Mouse (Mus musculus): ENCODE measurements around the gene Hspa2.

Gene Hspa2

DNA sequence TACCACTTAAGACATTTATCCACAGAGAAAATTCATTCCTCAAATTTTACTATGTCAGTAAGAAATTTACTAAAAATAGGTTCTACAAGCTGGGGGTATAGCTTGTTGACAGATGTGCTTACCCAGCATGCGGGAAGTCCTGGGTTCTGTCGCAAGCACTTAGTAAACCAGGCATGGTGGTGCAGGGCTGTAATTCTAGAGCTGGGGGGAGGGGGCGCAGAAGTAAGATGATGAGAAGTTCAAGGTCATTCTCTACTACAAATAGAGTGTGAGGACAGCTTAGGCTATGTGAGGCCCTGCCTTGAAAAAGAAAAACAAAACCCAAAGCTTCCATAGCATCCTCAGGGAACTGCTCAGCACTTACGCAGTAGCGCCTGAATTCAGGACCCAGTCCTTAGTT lies 25.4 kb upstream of the Hspa2 start:
- no peak for DNase-seq

DNA sequence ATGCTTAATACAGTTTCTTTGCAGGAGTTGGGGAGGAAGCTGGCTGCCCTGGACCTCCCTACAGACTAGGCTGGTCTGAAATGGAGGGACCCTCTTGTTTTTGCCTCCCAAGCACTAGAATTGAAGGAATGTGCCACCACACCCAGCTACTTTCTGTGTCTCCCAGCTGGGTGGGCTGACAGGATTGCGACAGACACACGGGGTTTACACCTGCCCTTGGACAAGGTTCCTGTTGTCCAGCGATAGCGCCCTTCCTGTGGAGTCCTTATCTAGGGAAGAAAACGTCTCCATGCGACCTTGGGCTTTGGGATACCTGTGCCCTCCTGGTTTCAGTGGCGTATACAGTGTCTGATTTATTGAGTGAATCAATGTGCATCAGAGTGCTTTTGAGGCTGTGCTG lies 23.8 kb upstream of the Hspa2 start:
- DNase-seq, result no peak

GRCm38 (mm10) chr12:76385342-76385741 lies 18.6 kb upstream of the Hspa2 start:
- DNase-seq, result no peak

GRCm38 (mm10) chr12:76388794-76389193 lies 15.2 kb upstream of the Hspa2 start:
- no peak for DNase-seq

GRCm38 (mm10) chr12:76391595-76392271 lies 12.2 kb upstream of the Hspa2 start:
- DNase-seq, result no peak

DNA sequence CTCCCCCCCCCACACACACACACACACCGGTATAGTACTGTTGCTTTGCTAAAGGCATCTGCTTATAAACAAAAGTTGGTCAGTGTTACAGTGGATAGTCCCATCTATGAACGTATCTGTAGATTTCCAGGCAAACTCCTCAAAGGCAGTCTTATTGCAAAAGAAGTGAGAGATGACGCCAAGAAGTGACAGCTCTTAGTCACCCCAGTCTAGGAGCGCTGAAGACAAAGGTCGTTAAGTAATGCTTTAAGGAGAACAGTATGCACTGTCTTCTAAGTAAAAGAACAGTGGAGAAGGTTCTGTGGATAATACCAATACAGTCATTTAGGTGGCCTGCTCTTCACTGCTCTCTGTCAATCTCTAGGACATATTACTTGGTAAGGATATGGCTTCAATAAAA lies 11.0 kb upstream of the Hspa2 start:
- no peak for DNase-seq

DNA sequence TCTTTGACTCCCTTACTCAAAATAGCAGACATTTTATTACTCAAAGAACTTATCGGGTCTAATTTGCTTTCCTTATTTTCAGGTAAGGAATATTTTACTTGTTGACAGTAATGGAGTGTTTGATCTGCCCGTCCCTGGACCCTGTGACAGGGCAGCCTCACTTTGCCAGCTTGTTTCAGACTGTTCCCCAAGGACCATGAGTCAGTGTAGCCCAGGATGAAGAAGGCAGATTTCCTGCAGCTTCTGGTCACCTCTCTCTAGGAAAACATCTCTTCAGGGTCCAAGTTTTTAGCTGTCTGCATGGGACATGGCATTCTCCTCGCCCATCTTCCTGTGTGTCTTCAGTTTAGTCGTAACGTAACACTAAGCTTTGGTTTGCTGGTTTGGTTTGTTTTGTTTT lies 6.7 kb upstream of the Hspa2 start:
- no peak for DNase-seq

- DNase-seq, result peak; percentile 35 to 45
Measured at GRCm38 (mm10) chr12:76401674-76402073, 2.3 kb upstream of the Hspa2 start.

DNA sequence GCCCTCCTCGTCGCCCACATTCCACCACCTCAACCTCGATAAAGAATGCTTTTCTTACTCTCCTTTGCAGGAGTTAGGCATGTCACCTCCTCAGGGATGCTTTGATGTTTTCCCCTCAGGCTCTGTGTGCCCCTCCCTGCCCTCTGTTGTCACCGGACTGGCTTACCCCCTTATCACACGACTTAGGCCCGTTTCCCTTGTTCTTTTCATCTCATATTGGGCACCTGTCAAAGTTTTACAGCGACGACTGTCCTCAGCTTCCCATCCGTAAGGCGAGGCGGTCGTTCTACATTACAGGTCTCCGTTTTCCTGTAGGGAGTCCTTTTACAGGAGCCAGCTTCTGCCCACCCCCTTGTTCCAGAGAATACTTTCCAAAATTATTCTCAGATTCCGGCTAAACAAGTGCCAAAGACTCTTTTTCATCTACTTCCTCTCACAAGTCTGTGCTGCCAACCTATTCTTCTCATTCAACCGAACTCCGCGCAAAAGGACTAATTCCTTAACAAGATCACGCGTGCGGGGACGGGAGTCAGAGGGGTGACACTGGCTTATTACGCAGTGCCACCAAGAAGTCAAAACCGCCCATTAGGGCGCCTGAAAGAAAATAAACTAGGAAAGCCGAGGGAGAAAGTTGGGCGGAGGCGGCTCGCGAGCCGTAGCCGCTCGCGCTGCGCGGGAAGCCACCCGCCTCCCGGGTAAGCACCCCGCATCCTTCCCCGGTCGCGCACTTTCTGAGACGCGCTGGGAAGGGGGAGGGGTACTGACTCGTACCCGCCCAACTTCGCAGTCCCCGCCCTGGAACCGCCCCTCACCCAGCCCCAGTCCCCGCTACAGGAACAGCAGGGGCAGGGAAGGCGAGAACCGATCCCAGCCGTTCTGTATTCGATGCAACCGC lies 738 bp upstream of the Hspa2 start:
- DNase-seq, result peak; percentile 15 to 24

GRCm38 (mm10) chr12:76404836-76405182 lies 833 bp downstream of the Hspa2 start:
- peak in 1 of 2 experiments; percentile 35 for DNase-seq

- peak; percentile 35 to 57 for DNase-seq
Measured at GRCm38 (mm10) chr12:76405183-76405970, 1.4 kb downstream of the Hspa2 start.

- peak in 1 of 2 experiments; percentile 52 for DNase-seq
Measured at GRCm38 (mm10) chr12:76405971-76406370, 2.0 kb downstream of the Hspa2 start.

- DNase-seq, result no peak
Measured at GRCm38 (mm10) chr12:76407184-76407583, 3.2 kb downstream of the Hspa2 start.

DNA sequence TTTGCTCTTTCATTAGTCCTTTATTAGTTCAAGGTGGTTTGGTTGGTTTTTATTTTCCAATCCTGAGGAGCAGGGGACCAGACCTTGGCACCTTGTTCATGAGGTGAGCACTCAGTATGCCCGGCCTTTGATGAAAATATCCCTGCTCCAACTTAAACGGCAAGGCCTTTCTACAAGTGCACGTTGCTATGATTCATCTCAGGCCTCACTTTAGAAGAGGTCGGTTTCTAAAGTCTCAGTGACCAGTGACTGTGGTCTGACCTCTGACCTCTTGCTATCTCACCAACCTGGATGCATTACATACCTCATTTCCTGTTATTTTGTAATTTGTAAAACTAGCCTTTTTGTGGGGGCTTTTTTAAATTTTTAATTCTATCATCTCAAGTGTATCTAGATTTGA lies 5.2 kb downstream of the Hspa2 start:
- no peak for DNase-seq

DNA sequence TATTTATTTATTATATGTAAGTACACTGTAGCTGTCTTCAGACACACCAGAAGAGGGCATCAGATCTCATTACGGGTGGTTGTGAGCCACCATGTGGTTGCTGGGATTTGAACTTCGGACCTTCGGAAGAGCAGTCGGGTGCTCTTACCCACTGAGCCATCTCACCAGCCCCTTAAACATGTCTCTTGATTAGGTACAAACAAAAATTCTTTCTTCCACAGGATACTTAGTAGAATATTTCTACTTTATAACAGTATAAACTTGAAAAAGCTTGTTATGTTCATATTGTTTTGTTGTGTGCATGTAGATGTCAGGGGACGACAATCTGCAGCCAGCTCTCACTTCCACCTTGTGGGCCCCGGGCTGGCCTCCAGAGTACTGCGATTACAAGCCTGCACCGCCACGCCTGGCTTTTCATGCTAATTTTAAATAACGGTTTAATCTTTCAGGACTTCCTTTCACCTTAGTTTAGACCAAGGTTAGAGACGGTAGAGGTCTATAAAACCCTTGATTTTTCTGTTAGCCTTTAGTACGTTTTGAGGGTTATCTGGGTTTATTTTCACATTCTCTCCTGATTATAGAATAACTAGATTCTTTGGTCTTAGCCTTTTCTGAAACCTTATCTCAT lies 11.5 kb downstream of the Hspa2 start:
- DNase-seq, result peak; percentile 59 to 62

GRCm38 (mm10) chr12:76417433-76417854 lies 13.5 kb downstream of the Hspa2 start, which contains the start of gene Ppp1r36:
Gene Ppp1r36, plus strand, starts transcription at chr12:76417538.
- peak in 1 of 2 experiments; percentile 9 for DNase-seq

- peak in 1 of 2 experiments; percentile 11 for DNase-seq
Measured at GRCm38 (mm10) chr12:76418346-76418745, 14.4 kb downstream of the Hspa2 start.

- DNase-seq, result no peak
Measured at GRCm38 (mm10) chr12:76425256-76425655, 21.3 kb downstream of the Hspa2 start.

GRCm38 (mm10) chr12:76427546-76427945 lies 23.6 kb downstream of the Hspa2 start:
- DNase-seq, result no peak

DNA sequence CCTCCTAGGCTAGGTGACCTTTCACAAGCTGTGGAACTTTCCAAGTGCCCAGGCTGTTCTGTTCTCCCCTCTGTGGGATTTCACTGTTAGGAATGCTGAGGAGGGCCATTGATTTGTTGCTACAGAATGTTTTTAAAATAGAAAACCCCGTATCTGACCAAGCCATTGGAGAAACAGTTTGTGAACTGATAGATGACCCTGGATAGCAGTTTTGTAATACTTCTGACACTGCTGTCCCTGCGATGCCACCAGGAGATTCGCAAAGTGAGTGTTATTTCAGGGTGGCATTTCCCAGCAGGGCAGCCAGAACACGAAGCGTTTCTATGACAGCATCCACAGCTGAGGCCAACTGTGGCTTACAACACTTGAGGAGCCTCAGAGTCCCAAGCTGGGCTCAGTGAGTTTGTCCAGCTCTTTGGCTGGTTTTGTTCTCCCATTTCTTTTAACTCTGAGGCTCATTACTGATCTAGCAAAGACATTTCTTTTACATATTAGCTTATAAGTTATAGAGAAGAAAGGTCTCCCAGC lies 27.0 kb downstream of the Hspa2 start:
- no peak for DNase-seq

DNA sequence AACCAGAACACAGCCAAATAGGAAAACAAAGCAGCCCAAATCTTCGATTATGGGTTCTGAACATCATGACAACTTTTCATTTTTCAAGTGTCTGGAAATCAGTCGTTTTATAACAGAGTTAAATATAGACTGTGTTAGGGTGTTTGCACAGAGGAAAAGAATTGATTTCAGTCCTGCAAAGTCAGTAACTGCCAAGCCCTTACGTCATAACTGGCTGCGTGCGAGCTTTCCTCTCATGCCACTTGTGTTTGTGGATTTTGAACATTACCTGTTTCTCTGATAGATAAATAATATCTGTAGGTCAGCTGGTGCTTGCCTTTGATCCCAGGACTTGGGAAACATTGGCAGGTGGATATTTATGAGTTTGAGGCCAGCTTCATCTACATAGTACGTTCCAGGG lies 27.5 kb downstream of the Hspa2 start:
- DNase-seq, result no peak

DNA sequence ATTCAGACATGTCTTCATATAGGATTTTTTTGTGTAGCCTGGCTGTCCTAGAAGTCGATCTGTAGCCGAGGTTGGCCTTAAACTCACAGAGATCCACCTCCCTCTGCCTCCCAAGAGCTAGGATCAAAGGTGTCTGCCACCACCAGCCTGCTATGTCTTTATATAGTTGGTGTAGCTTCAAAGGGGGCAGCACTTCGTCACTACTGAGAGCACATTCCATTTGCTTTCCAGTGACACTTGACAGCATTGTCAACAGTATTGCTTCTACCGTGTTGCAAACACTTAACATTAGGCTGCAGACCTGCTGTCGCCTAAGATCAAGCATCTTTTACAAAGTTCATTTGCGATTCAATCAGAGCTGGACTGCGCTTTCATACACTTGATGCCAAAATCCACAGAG lies 30.1 kb downstream of the Hspa2 start:
- DNase-seq, result no peak

DNA sequence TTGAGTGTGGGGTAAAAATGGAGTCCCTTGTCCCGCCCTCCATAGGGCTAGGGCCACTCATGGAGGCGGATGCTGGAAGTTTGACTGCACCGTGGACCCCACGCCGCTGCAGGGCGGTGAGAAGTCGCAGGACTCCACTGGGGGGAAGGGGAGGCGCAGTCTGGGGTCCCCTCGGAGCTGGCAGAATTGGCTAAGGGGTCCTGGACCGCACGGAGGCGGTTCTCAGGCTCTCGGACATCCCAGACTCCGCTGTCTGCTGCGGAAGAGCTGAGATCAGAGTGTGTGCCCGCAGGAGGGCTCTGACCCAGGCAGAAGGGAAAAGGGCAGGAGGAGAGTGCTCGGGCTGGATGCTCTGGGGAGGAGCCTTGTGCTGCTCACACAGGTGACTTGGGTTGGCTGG lies 31.1 kb downstream of the Hspa2 start:
- no peak for DNase-seq

Measured in B cell, adult 2 months (primary cell).